Mouse (Mus musculus): Measurements from ENCODE around the gene Ppfia1. TPM values are rescaled to one million over a fixed set of nuclear protein-coding genes. Genes with fewer than 3 reads are reported as not detected.

Gene Ppfia1
- 48.9 and 49.0 TPM in 2 replicates for polyA plus RNA-seq (2016; fragmentation: Nextera tagmentation; extraction: Ambion mirVana)

GRCm38 (mm10) chr7:144553237-144554122 is at the start of gene Ppfia1:
Ppfia1 (minus strand) TSS chr7:144553729.
- peak; percentile 93 for ATAC-seq (ENCODE audit: low FRiP score)
- H3K9ac ChIP-seq: peak within 1 kb of the TSS; percentile 96
- peaks cover 26% of the 10 kb centered on the region for H3K4me1 ChIP-seq
- no peaks in the 10 kb centered on the region for H3K9me3 ChIP-seq (replicated peaks)
- H3K27ac ChIP-seq: peak within 1 kb of the TSS; percentile 50; the same call in 1 of the 2 replicates
- H3K4me2 ChIP-seq (replicated peaks): peak within 1 kb of the TSS; percentile 83
- peaks cover 13% of the 10 kb centered on the region for H3K27me3 ChIP-seq
- peaks cover 26% of the 10 kb centered on the region for H3K36me3 ChIP-seq
- H3K4me3 ChIP-seq: peak within 1 kb of the TSS; percentile 83
- WGBS: under 1% methylated on average over 95 of the region's 97 CpGs

- Histone ChIP-seq H3K9me3 (replicated peaks) (no peaks in the 10 kb centered on the region), H3K4me2 (replicated peaks) (no peak overlapping the region), H3K36me3 (no peaks in the 10 kb centered on the region), H3K27ac (no peak overlapping the region), H3K27me3 (no peaks in the 10 kb centered on the region), H3K4me1 (peaks cover 9% of the 10 kb centered on the region), H3K4me3 (no peak overlapping the region), H3K9ac (no peak overlapping the region)
- no peak for ATAC-seq (ENCODE audit: low FRiP score)
- 21% methylated on average over 6 of the region's 6 CpGs for WGBS
Measured at GRCm38 (mm10) chr7:144600333-144600900, 46.9 kb upstream of the Ppfia1 start.

- ATAC-seq (ENCODE audit: low FRiP score): peak; percentile 53; the same call in 1 of the 2 replicates
- no peak overlapping the region for H3K9ac ChIP-seq
- no peak overlapping the region for H3K4me3 ChIP-seq
- H3K27ac ChIP-seq: no peak overlapping the region
- H3K4me1 ChIP-seq: 0 out of 2 replicates have a peak, but pooled peaks cover 2% of the 10 kb centered on the region
- H3K27me3 ChIP-seq: peaks cover 5% of the 10 kb centered on the region
- WGBS: 79% methylated on average over 3 of the region's 3 CpGs
- no peaks in the 10 kb centered on the region for H3K9me3 ChIP-seq (replicated peaks)
- H3K4me2 ChIP-seq (replicated peaks): no peak overlapping the region
- H3K36me3 ChIP-seq: no peaks in the 10 kb centered on the region
Measured at GRCm38 (mm10) chr7:144589508-144589907, 36.0 kb upstream of the Ppfia1 start.

- no peak overlapping the region for H3K9ac ChIP-seq
- WGBS: 42% methylated on average over 2 of the region's 2 CpGs
- peaks cover 12% of the 10 kb centered on the region for H3K4me1 ChIP-seq
- no peaks in the 10 kb centered on the region for H3K36me3 ChIP-seq
- no peak for ATAC-seq (ENCODE audit: low FRiP score)
- H3K4me2 ChIP-seq (replicated peaks): no peak overlapping the region
- no peaks in the 10 kb centered on the region for H3K9me3 ChIP-seq (replicated peaks)
- peaks cover 7% of the 10 kb centered on the region for H3K27me3 ChIP-seq
- H3K4me3 ChIP-seq: no peak overlapping the region
- no peak overlapping the region for H3K27ac ChIP-seq
Measured at GRCm38 (mm10) chr7:144587291-144587690, 33.8 kb upstream of the Ppfia1 start.

- Histone ChIP-seq H3K4me2 (replicated peaks) (no peak overlapping the region), H3K36me3 (no peaks in the 10 kb centered on the region; the same call in 1 of the 2 replicates), H3K9me3 (replicated peaks) (no peaks in the 10 kb centered on the region), H3K9ac (no peak overlapping the region), H3K27ac (no peak overlapping the region), H3K4me3 (no peak overlapping the region), H3K4me1 (peaks cover 19% of the 10 kb centered on the region), H3K27me3 (peaks cover 7% of the 10 kb centered on the region)
- 15% methylated on average over 6 of the region's 6 CpGs for WGBS
- no peak for ATAC-seq (ENCODE audit: low FRiP score)
Measured at GRCm38 (mm10) chr7:144585648-144586047, 32.1 kb upstream of the Ppfia1 start.

- no peak overlapping the region for H3K9ac ChIP-seq
- peaks cover 7% of the 10 kb centered on the region for H3K27me3 ChIP-seq
- no peak overlapping the region for H3K4me3 ChIP-seq
- no peak for ATAC-seq (ENCODE audit: low FRiP score)
- H3K4me1 ChIP-seq: peaks cover 18% of the 10 kb centered on the region
- 8% methylated on average over 4 of the region's 4 CpGs for WGBS
- no peak overlapping the region for H3K4me2 ChIP-seq (replicated peaks)
- peaks cover 19% of the 10 kb centered on the region for H3K36me3 ChIP-seq
- no peak overlapping the region for H3K27ac ChIP-seq
- no peaks in the 10 kb centered on the region for H3K9me3 ChIP-seq (replicated peaks)
Measured at GRCm38 (mm10) chr7:144583619-144584018, 30.1 kb upstream of the Ppfia1 start.

- peak; percentile 87 for ATAC-seq (ENCODE audit: low FRiP score)
Measured at GRCm38 (mm10) chr7:144582284-144582980, 28.9 kb upstream of the Ppfia1 start, which contains the start of gene Fadd. Fadd (minus strand) TSS chr7:144582463.

GRCm38 (mm10) chr7:144581559-144582283 is 28.2 kb upstream of the Ppfia1 start:
- Histone ChIP-seq H3K27me3 (peaks cover 7% of the 10 kb centered on the region), H3K9me3 (replicated peaks) (no peaks in the 10 kb centered on the region), H3K9ac (peak overlapping the region; percentile 86), H3K4me3 (peak overlapping the region; percentile 78), H3K4me2 (replicated peaks) (peak overlapping the region; percentile 76), H3K27ac (peak overlapping the region; percentile 87), H3K36me3 (peaks cover 19% of the 10 kb centered on the region), H3K4me1 (peaks cover 18% of the 10 kb centered on the region)
- WGBS: 2% methylated on average over 43 of the region's 43 CpGs
- ATAC-seq (ENCODE audit: low FRiP score): peak; percentile 90

More at GRCm38 (mm10) chr7:144582284-144582980, 28.9 kb upstream of the Ppfia1 start, which contains the start of gene Fadd:
- peak within 1 kb of the TSS; percentile 86 for H3K9ac ChIP-seq
- peak within 1 kb of the TSS; percentile 87 for H3K27ac ChIP-seq
- peaks cover 7% of the 10 kb centered on the region for H3K27me3 ChIP-seq
- H3K4me3 ChIP-seq: peak within 1 kb of the TSS; percentile 78
- no peaks in the 10 kb centered on the region for H3K9me3 ChIP-seq (replicated peaks)
- peaks cover 18% of the 10 kb centered on the region for H3K4me1 ChIP-seq
- H3K36me3 ChIP-seq: peaks cover 19% of the 10 kb centered on the region
- 1% methylated on average over 34 of the region's 34 CpGs for WGBS
- peak within 1 kb of the TSS; percentile 76 for H3K4me2 ChIP-seq (replicated peaks)

- Histone ChIP-seq H3K27ac (no peak overlapping the region), H3K9ac (no peak overlapping the region), H3K27me3 (no peaks in the 10 kb centered on the region), H3K4me2 (replicated peaks) (no peak overlapping the region), H3K4me1 (peaks cover 12% of the 10 kb centered on the region), H3K4me3 (no peak overlapping the region), H3K9me3 (replicated peaks) (no peaks in the 10 kb centered on the region), H3K36me3 (peaks cover 19% of the 10 kb centered on the region)
- ATAC-seq (ENCODE audit: low FRiP score): no peak
- 94% methylated on average over 5 of the region's 5 CpGs for WGBS
Measured at GRCm38 (mm10) chr7:144577876-144578275, 24.3 kb upstream of the Ppfia1 start.

- H3K4me1 ChIP-seq: no peaks in the 10 kb centered on the region
- no peaks in the 10 kb centered on the region for H3K9me3 ChIP-seq (replicated peaks)
- no peaks in the 10 kb centered on the region for H3K36me3 ChIP-seq
- H3K27ac ChIP-seq: no peak overlapping the region
- H3K27me3 ChIP-seq: no peaks in the 10 kb centered on the region; the same call in 1 of the 2 replicates
- H3K9ac ChIP-seq: no peak overlapping the region
- no peak for ATAC-seq (ENCODE audit: low FRiP score)
- H3K4me2 ChIP-seq (replicated peaks): no peak overlapping the region
- WGBS: 82% methylated on average over 5 of the region's 5 CpGs
- H3K4me3 ChIP-seq: no peak overlapping the region
Measured at GRCm38 (mm10) chr7:144572234-144572633, 18.7 kb upstream of the Ppfia1 start.

- Histone ChIP-seq H3K36me3 (no peaks in the 10 kb centered on the region), H3K4me3 (no peak overlapping the region), H3K4me1 (no peaks in the 10 kb centered on the region), H3K4me2 (replicated peaks) (no peak overlapping the region), H3K9ac (no peak overlapping the region), H3K27ac (no peak overlapping the region), H3K27me3 (no peaks in the 10 kb centered on the region; the same call in 1 of the 2 replicates), H3K9me3 (replicated peaks) (no peaks in the 10 kb centered on the region)
- no peak for ATAC-seq (ENCODE audit: low FRiP score)
Measured at GRCm38 (mm10) chr7:144571598-144571997, 18.1 kb upstream of the Ppfia1 start.

All from hindbrain, embryonic 12.5 days (tissue).